Mouse (Mus musculus): ENCODE results near the gene Nfat5. TPM values are rescaled to one million over a fixed set of nuclear protein-coding genes. Genes with fewer than 3 reads are reported as not detected.

The Nfat5 gene
- 6.7 and 18.8 TPM in 2 replicates for polyA plus RNA-seq (2011; ENCODE audit: insufficient read depth, insufficient read length, low replicate concordance, missing spikeins)

DNA sequence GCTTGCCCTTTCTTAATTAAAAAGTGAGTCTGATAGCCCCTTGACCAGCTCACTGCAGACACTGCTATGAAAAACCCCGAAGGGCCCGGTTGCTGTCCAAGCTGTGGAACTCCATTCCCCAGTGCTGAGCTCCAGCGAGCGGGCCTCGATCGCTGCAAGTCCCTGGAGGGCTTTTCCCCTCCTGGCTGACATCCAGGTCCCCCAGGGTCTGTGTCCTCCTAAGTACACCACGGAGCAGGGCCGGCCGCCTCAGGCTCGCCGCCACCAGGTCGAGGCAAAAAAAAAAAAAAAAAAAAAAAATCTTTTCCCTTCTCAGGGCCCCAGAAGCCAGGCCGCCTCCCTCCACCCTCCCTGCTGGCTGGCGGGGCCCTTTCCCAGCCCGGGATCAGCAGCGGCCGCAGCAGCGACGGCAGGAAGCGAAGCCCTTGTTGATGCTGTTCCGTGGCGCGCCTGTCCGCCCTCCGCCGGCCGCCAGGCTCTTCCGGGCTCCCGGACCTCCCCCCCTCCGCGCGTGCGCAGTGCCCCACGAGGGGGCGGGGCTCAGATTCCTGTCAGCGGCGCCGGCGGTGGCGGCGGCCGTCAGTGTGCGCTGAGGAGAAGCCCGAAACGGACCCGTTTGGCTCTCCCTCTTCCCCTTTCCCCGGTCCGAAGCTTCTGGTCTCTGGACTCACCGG, at the start of gene Nfat5:
Gene Nfat5, plus strand, starts transcription at position 543 of the 674 bp plus-strand sequence.
- no peaks in the 10 kb centered on the region; the same call in 1 of the 2 replicates for H3K4me1 ChIP-seq (ENCODE audit: control insufficient read depth, insufficient read depth, low read length)
- H3K4me3 ChIP-seq (replicated peaks; ENCODE audit: control insufficient read depth, low read depth, low read length) = peak within 1 kb of the TSS; percentile 76
- WGBS = under 1% methylated on average over 46 of the region's 49 CpGs
- TF ChIP-seq POLR2A (IDR thresholded peaks at IDR 0.05; ENCODE audit: borderline replicate concordance, control insufficient read depth, low read depth, low read length) (peak; percentile 82), CTCF (IDR thresholded peaks at IDR 0.05; ENCODE audit: control insufficient read depth, insufficient read depth, low read length) (no peak)
- H3K27ac ChIP-seq (ENCODE audit: control insufficient read depth, insufficient read depth, low read depth, low read length, poor library complexity) = peak within 1 kb of the TSS; percentile 89

DNA sequence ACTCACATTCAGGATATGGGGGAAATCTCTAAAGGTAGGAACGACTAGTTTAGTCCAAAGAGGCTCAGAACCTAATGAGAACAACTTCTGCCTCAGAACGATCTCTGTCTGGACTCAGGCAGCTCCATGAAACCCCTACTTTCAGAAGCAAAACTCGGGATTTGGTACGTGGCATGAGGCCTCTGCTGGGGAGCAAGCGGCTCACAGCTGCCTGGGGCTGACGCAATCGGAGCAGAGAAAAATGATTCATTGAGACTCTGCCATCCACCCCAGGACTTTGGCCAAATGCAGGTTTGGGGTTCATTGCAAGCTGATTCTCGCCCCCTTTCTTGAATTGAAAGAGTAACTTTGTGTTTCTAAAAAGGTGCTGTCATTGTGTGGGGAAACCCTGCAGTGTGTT, 49.1 kb upstream of the Nfat5 start:
- 82% methylated on average over 8 of the region's 8 CpGs for WGBS
- no peak overlapping the region for H3K4me3 ChIP-seq (replicated peaks; ENCODE audit: control insufficient read depth, low read depth, low read length)
- TF ChIP-seq POLR2A (IDR thresholded peaks at IDR 0.05; ENCODE audit: borderline replicate concordance, control insufficient read depth, low read depth, low read length) = no peak
- no peak for TF ChIP-seq CTCF (IDR thresholded peaks at IDR 0.05; ENCODE audit: control insufficient read depth, insufficient read depth, low read length)
- no peaks in the 10 kb centered on the region for H3K4me1 ChIP-seq (ENCODE audit: control insufficient read depth, insufficient read depth, low read length)
- H3K27ac ChIP-seq (ENCODE audit: control insufficient read depth, insufficient read depth, low read depth, low read length, poor library complexity) = no peak overlapping the region

DNA sequence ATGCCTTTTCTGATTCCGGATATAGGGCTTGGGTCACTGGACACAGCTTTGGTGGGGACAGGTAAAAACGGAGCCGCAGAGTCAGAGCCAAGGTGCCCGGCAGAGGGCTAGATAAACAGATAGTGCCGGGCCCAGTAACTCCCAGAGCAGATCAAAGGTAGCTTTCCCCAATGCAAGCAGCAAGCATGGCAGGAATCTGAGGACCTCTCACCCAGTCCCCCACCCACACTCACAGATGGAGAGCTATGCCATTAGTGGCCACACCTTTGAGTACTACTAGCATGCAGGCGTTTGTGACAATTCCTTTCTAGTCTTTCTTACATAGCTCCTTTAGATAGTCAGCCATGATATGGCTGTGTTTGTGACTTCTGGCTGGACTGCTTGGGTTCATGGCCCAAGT, 44.8 kb upstream of the Nfat5 start:
- no peaks in the 10 kb centered on the region; the same call in 1 of the 2 replicates for H3K4me1 ChIP-seq (ENCODE audit: control insufficient read depth, insufficient read depth, low read length)
- WGBS = 87% methylated on average over 6 of the region's 6 CpGs
- H3K27ac ChIP-seq (ENCODE audit: control insufficient read depth, insufficient read depth, low read depth, low read length, poor library complexity) = no peak overlapping the region
- H3K4me3 ChIP-seq (replicated peaks; ENCODE audit: control insufficient read depth, low read depth, low read length) = no peak overlapping the region
- TF ChIP-seq POLR2A (IDR thresholded peaks at IDR 0.05; ENCODE audit: borderline replicate concordance, control insufficient read depth, low read depth, low read length) (no peak), CTCF (IDR thresholded peaks at IDR 0.05; ENCODE audit: control insufficient read depth, insufficient read depth, low read length) (no peak)

DNA sequence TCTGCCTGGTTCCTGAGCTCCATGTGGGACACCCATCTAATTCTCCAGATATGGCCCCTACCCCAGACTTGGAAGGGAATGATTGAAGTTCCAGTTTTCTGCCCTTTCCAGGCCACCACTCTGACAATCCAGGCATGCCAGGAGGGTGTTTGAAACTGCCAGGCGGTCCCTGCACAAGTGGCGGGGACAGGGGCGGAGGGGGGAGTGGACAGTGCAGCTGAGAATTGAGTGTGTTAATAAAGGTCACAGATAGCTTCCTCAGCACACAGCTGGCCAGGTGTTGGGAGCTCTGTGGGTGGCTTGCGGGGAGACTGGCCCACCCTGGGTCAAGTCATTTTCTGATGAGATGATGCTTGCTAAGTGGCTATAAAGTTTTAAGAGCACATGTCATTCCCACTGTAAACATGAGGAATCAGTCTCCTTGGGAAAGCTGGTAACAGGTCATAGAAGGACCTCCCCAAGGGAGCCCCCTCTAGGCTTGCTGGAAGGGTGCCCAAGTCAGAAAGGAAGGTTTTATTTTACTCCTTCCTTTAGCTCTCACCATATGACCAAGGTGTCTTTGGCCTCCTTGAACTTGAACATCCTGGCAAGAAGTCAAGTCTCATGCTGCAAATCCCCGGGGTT, 41.7 kb upstream of the Nfat5 start:
- Histone ChIP-seq H3K27ac (ENCODE audit: control insufficient read depth, insufficient read depth, low read depth, low read length, poor library complexity) (no peak overlapping the region), H3K4me3 (replicated peaks; ENCODE audit: control insufficient read depth, low read depth, low read length) (no peak overlapping the region), H3K4me1 (ENCODE audit: control insufficient read depth, insufficient read depth, low read length) (no peaks in the 10 kb centered on the region; the same call in 1 of the 2 replicates)
- TF ChIP-seq POLR2A (IDR thresholded peaks at IDR 0.05; ENCODE audit: borderline replicate concordance, control insufficient read depth, low read depth, low read length) (no peak), CTCF (IDR thresholded peaks at IDR 0.05; ENCODE audit: control insufficient read depth, insufficient read depth, low read length) (no peak)
- WGBS = 71% methylated on average over 5 of the region's 5 CpGs

DNA sequence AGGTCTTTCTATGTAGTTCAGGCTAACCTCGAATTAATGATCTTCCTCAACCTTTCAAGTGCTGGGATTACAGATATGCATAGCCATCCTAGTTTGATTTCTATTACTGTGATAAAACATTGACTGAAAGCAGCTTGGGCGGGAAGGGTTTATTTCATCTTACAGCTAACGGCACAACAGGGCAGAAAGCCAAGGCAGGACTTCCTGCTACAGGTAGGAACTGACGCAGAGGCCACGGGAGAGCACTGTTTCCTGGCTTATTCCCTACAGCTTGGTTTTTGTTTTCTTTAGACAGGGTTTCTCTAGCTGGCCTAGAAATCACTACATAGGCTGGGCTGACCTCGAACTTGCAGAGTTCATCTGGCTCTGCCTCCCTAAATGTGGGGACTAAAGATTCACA, 40.1 kb upstream of the Nfat5 start:
- Histone ChIP-seq H3K4me1 (ENCODE audit: control insufficient read depth, insufficient read depth, low read length) (no peaks in the 10 kb centered on the region; the same call in 1 of the 2 replicates), H3K4me3 (replicated peaks; ENCODE audit: control insufficient read depth, low read depth, low read length) (no peak overlapping the region), H3K27ac (ENCODE audit: control insufficient read depth, insufficient read depth, low read depth, low read length, poor library complexity) (no peak overlapping the region)
- TF ChIP-seq POLR2A (IDR thresholded peaks at IDR 0.05; ENCODE audit: borderline replicate concordance, control insufficient read depth, low read depth, low read length) (no peak), CTCF (IDR thresholded peaks at IDR 0.05; ENCODE audit: control insufficient read depth, insufficient read depth, low read length) (no peak)
- 20% methylated on average over 6 of the region's 6 CpGs for WGBS

DNA sequence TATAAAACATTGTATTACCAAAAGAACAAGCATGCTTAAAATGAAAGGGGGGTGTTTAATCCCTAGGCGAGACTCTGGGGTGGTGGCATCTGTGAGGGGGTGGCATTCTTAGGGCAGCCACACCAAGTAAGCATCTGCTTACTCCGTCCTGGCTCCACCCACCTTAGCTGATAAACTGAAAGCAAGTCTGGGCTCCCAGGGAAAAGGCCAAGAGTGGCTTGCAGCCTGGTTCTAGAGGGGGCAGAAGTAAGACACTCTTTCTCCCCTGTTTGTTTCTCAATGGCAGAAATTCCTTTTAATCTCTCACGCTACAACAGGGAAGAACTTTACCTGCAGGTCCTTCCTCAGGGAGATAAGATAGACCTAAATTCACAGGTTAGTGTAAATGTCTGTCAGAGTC, 38.9 kb upstream of the Nfat5 start:
- H3K4me1 ChIP-seq (ENCODE audit: control insufficient read depth, insufficient read depth, low read length) = no peaks in the 10 kb centered on the region; the same call in 1 of the 2 replicates
- 43% methylated on average over 3 of the region's 3 CpGs for WGBS
- TF ChIP-seq POLR2A (IDR thresholded peaks at IDR 0.05; ENCODE audit: borderline replicate concordance, control insufficient read depth, low read depth, low read length) = no peak
- H3K27ac ChIP-seq (ENCODE audit: control insufficient read depth, insufficient read depth, low read depth, low read length, poor library complexity) = no peak overlapping the region
- no peak overlapping the region for H3K4me3 ChIP-seq (replicated peaks; ENCODE audit: control insufficient read depth, low read depth, low read length)

DNA sequence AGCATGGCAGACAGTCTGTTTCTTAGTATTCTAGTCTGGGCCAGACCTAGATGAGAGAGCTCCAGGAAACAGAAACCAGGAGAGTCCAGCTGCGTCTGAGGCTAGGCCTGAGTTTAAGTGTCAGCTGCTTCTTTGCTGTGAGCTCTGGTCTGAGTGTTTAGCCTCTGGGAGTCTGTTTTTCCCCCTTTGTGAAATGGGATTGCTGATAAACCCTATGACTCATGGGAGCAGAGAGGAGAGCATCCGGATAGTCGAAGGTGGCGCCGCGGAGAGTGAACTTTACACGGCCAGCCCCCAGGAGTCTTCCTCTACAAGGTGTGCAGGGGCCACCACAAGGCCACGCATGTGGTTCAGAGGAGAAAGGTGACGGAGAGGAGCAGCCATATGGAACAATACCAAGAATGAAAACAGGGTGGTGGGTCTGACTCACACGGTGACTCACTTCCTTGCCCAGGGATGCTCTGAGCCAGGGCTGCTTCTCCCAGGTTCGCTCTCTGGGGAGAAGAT, 38.3 kb upstream of the Nfat5 start:
- Histone ChIP-seq H3K4me3 (replicated peaks; ENCODE audit: control insufficient read depth, low read depth, low read length) (no peak overlapping the region), H3K4me1 (ENCODE audit: control insufficient read depth, insufficient read depth, low read length) (no peaks in the 10 kb centered on the region; the same call in 1 of the 2 replicates), H3K27ac (ENCODE audit: control insufficient read depth, insufficient read depth, low read depth, low read length, poor library complexity) (no peak overlapping the region)
- WGBS = 66% methylated on average over 11 of the region's 11 CpGs
- TF ChIP-seq CTCF (IDR thresholded peaks at IDR 0.05; ENCODE audit: control insufficient read depth, insufficient read depth, low read length) = no peak
- no peak for TF ChIP-seq POLR2A (IDR thresholded peaks at IDR 0.05; ENCODE audit: borderline replicate concordance, control insufficient read depth, low read depth, low read length)

DNA sequence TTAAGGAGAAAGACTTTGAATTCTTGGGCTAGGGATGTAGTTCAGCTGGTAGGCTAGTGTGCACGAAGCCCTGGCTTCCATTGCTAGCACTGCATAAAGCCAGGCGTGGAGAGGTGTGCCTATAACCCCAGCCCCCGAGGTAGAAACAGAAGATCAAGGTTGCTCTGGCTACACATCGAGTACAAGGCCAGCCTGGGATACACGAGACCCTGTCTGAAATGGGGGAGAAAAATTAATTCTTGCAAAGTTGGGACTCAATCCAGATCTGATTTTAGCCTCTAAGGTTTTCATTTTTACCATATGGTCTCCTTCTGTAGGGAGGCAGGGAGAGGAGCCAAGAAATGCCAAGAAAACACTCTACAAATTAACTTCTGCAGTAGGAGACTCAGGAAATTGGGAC, 36.0 kb upstream of the Nfat5 start:
- WGBS = 79% methylated on average over 5 of the region's 5 CpGs
- no peak overlapping the region for H3K4me3 ChIP-seq (replicated peaks; ENCODE audit: control insufficient read depth, low read depth, low read length)
- no peak overlapping the region for H3K27ac ChIP-seq (ENCODE audit: control insufficient read depth, insufficient read depth, low read depth, low read length, poor library complexity)
- TF ChIP-seq CTCF (IDR thresholded peaks at IDR 0.05; ENCODE audit: control insufficient read depth, insufficient read depth, low read length) (no peak), POLR2A (IDR thresholded peaks at IDR 0.05; ENCODE audit: borderline replicate concordance, control insufficient read depth, low read depth, low read length) (no peak)
- H3K4me1 ChIP-seq (ENCODE audit: control insufficient read depth, insufficient read depth, low read length) = no peaks in the 10 kb centered on the region; the same call in 1 of the 2 replicates

Data from bone marrow, adult 2 months (tissue).